Mouse (Mus musculus) erythroblast, adult 5-6 weeks (primary cell): ENCODE data around the gene Uvssa. TPM values are rescaled to one million over a fixed set of nuclear protein-coding genes. Genes with fewer than 3 reads are reported as not detected.

Experiments used
- ATAC-seq: replicated peaks from 2 replicates; pipeline ENCODE4 v1.8.0; 2016; ENCODE audit warnings: moderate number of reproducible peaks, mild to moderate bottlenecking, moderate TSS enrichment, inconsistent platforms; ENCODE audit not compliant: poor library complexity, low FRiP score, severe bottlenecking
- total RNA-seq, 2 experiments: library from RNA; stranded (forward) in 1 of 2; stranded (reverse) in 1 of 2; fragments of 150-400 nt in 1 of 2; fragments of 200-764, 138-1000 nt in 1 of 2; gene quantifications; 2 replicates each; pipeline versions ENCODE4 v1.2.3 to v1.2.4; 2015 to 2017; ENCODE audit warnings: low replicate concordance in 2 of 2

Uvssa gene
- total RNA-seq, 2 experiments from 2014 or later: 6.5 to 6.9 TPM

- ATAC-seq: peak; percentile 90
Observed at GRCm38 (mm10) chr5:33371137-33371536, 7.2 kb upstream of the Uvssa start.

GRCm38 (mm10) chr5:33371668-33372067 is 6.7 kb upstream of the Uvssa start:
- peak; percentile 71 for ATAC-seq

GRCm38 (mm10) chr5:33372331-33373038 is 5.9 kb upstream of the Uvssa start:
- ATAC-seq: no peak

GRCm38 (mm10) chr5:33377176-33377575 is 1.2 kb upstream of the Uvssa start:
- no peak for ATAC-seq

- ATAC-seq: peak; percentile 51
Observed at GRCm38 (mm10) chr5:33377801-33378301, 498 bp upstream of the Uvssa start.

GRCm38 (mm10) chr5:33387550-33387949 is 9.2 kb downstream of the Uvssa start:
- ATAC-seq: no peak

GRCm38 (mm10) chr5:33393803-33394202 is 15.5 kb downstream of the Uvssa start:
- peak; percentile 83 for ATAC-seq

- no peak for ATAC-seq
Observed at GRCm38 (mm10) chr5:33395693-33396092, 17.3 kb downstream of the Uvssa start.

- no peak for ATAC-seq
Observed at GRCm38 (mm10) chr5:33396828-33397227, 18.5 kb downstream of the Uvssa start.

- no peak for ATAC-seq
Observed at GRCm38 (mm10) chr5:33400819-33401218, 22.5 kb downstream of the Uvssa start.

- ATAC-seq: no peak
Observed at GRCm38 (mm10) chr5:33420313-33420712, 42.0 kb downstream of the Uvssa start.

GRCm38 (mm10) chr5:33427461-33427860 is 49.1 kb downstream of the Uvssa start:
- ATAC-seq: no peak

- no peak for ATAC-seq
Observed at GRCm38 (mm10) chr5:33430106-33430505, 51.8 kb downstream of the Uvssa start.

GRCm38 (mm10) chr5:33430511-33431172 is 52.3 kb downstream of the Uvssa start:
- ATAC-seq: no peak

GRCm38 (mm10) chr5:33431173-33432005 is 53.0 kb downstream of the Uvssa start:
- ATAC-seq: no peak

GRCm38 (mm10) chr5:33432057-33432935 is 53.9 kb downstream of the Uvssa start:
- no peak for ATAC-seq

GRCm38 (mm10) chr5:33433201-33434138 is 55.1 kb downstream of the Uvssa start, which contains the start of gene Nkx1-1:
TSS of gene Nkx1-1 (minus strand) at chr5:33433976.
- no peak for ATAC-seq

- no peak for ATAC-seq
Observed at GRCm38 (mm10) chr5:33434141-33434780, 55.9 kb downstream of the Uvssa start.
